Mouse (Mus musculus) CD4-positive helper T cell, adult 2 months (primary cell): ENCODE measurements around the gene Irgc1.

ENCODE experiments used
- DNase-seq: peaks from one replicate; pipeline ENCODE4 v3.0.0-alpha.2; 2012; ENCODE audit warnings: low read depth, missing footprints, low spot score

Gene Irgc1

GRCm38 (mm10) chr7:24400082-24400452 is 52.0 kb downstream of the Irgc1 start:
- no peak for DNase-seq

GRCm38 (mm10) chr7:24399256-24400081 is 52.6 kb downstream of the Irgc1 start, which contains the start of gene Smg9:
Gene Smg9 (plus strand): TSS chr7:24399619.
- DNase-seq: peak; percentile 99

- DNase-seq: no peak
These were observed 53.7 kb downstream of the Irgc1 start for GRCm38 (mm10) chr7:24398364-24398913.

- no peak for DNase-seq
These were observed 55.3 kb downstream of the Irgc1 start for GRCm38 (mm10) chr7:24396832-24397231.

- DNase-seq: peak; percentile 72
These were observed 57.5 kb downstream of the Irgc1 start for GRCm38 (mm10) chr7:24394475-24395161.

GRCm38 (mm10) chr7:24394054-24394453 is 58.0 kb downstream of the Irgc1 start:
- DNase-seq: no peak

- DNase-seq: no peak
These were observed 60.4 kb downstream of the Irgc1 start for GRCm38 (mm10) chr7:24391687-24392086.

- DNase-seq: no peak
These were observed 61.0 kb downstream of the Irgc1 start for GRCm38 (mm10) chr7:24391077-24391476.

- no peak for DNase-seq
These were observed 61.6 kb downstream of the Irgc1 start for GRCm38 (mm10) chr7:24390512-24390911.

GRCm38 (mm10) chr7:24389516-24390187 is 62.4 kb downstream of the Irgc1 start:
- DNase-seq: no peak

GRCm38 (mm10) chr7:24387059-24387556 is 65.0 kb downstream of the Irgc1 start:
- no peak for DNase-seq

- peak; percentile 80 for DNase-seq
These were observed 67.3 kb downstream of the Irgc1 start for GRCm38 (mm10) chr7:24384827-24385226.

GRCm38 (mm10) chr7:24384070-24384469 is 68.0 kb downstream of the Irgc1 start:
- peak; percentile 35 for DNase-seq

- peak; percentile 59 for DNase-seq
These were observed 69.2 kb downstream of the Irgc1 start for GRCm38 (mm10) chr7:24382730-24383372.
